Mouse (Mus musculus): ENCODE data around the gene Rhebl1. TPM values are rescaled to one million over a fixed set of nuclear protein-coding genes. Genes with fewer than 3 reads are reported as not detected.

Gene Rhebl1
- polyA plus RNA-seq, 1 experiment from 2014 or later: 4.2 TPM

GRCm38 (mm10) chr15:98870179-98871069 is 23.9 kb downstream of the Rhebl1 start:
- H3K4me3 ChIP-seq (replicated peaks): peak overlapping the region; percentile 99
- ATAC-seq (ENCODE audit: low read depth): no peak
- peaks cover 18% of the 10 kb centered on the region for H3K36me3 ChIP-seq
- H3K4me2 ChIP-seq: peak overlapping the region; percentile 86
- H3K9me3 ChIP-seq (replicated peaks): no peaks in the 10 kb centered on the region
- peaks cover 59% of the 10 kb centered on the region for H3K4me1 ChIP-seq (replicated peaks)
- H3K9ac ChIP-seq: peak overlapping the region; percentile 99
- WGBS (ENCODE audit: insufficient replicate concordance): under 1% methylated on average over 15 of the region's 16 CpGs
- H3K27me3 ChIP-seq: no peaks in the 10 kb centered on the region
- no peak for DNase-seq
- peak overlapping the region; percentile 95 for H3K27ac ChIP-seq

GRCm38 (mm10) chr15:98869342-98870178 is 24.8 kb downstream of the Rhebl1 start:
- H3K4me2 ChIP-seq: peak overlapping the region; percentile 86
- peak overlapping the region; percentile 99 for H3K9ac ChIP-seq
- no peaks in the 10 kb centered on the region for H3K9me3 ChIP-seq (replicated peaks)
- H3K4me3 ChIP-seq (replicated peaks): peak overlapping the region; percentile 99
- ATAC-seq (ENCODE audit: low read depth) (peak; percentile 33; the same call in 1 of the 2 replicates), DNase-seq (no peak)
- peak overlapping the region; percentile 95 for H3K27ac ChIP-seq
- H3K4me1 ChIP-seq (replicated peaks): peaks cover 59% of the 10 kb centered on the region
- 10% methylated on average over 8 of the region's 8 CpGs for WGBS (ENCODE audit: insufficient replicate concordance)
- no peaks in the 10 kb centered on the region for H3K27me3 ChIP-seq
- H3K36me3 ChIP-seq: peaks cover 26% of the 10 kb centered on the region

DNA sequence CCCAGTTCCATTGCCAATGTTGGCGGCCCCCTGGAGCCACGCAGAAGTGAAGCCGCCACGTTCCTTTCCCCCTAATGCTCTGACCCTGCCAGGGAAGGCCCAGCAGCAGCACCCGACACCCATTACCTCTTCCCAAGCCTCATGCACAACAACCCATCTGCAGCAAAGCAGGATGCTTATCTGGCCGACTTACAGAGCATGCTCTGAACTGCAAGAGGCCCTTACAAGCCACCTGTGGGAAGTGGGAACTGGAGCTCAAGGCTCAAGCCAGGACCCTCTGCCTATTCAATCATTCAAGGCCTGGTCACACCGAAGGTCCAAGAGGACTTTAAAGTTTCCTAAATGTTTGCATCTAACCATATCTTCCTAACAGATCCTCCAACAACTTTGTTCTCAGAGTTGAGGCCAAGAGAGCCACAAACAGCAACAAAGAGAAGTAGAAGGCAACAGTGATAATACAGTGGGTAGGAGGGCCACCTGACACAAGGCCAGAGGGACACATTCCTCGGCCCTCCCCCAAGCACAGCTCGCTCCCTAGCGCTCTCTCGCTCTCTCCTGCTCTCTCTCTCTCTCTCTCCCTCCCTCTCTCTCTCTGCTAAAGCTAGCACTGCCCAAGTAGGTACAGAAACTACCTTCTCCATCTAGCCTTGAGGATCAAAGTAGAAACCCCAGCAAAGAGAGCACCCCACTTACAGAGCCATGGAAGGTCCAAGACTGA is 25.8 kb downstream of the Rhebl1 start:
- peaks cover 59% of the 10 kb centered on the region for H3K4me1 ChIP-seq (replicated peaks)
- 32% methylated on average over 11 of the region's 11 CpGs for WGBS (ENCODE audit: insufficient replicate concordance)

GRCm38 (mm10) chr15:98867321-98867720 is 27.0 kb downstream of the Rhebl1 start:
- peaks cover 47% of the 10 kb centered on the region for H3K4me1 ChIP-seq (replicated peaks)
- 28% methylated on average over 6 of the region's 6 CpGs for WGBS (ENCODE audit: insufficient replicate concordance)
- no peak for ATAC-seq (ENCODE audit: low read depth)
- peak overlapping the region; percentile 95 for H3K27ac ChIP-seq
- DNase-seq: no peak
- H3K9me3 ChIP-seq (replicated peaks): no peaks in the 10 kb centered on the region
- peak overlapping the region; percentile 99; the same call in 1 of the 2 replicates for H3K9ac ChIP-seq
- H3K27me3 ChIP-seq: no peaks in the 10 kb centered on the region
- H3K4me2 ChIP-seq: peak overlapping the region; percentile 86
- peak overlapping the region; percentile 99 for H3K4me3 ChIP-seq (replicated peaks)
- peaks cover 49% of the 10 kb centered on the region for H3K36me3 ChIP-seq

More for the DNA sequence above, 25.8 kb downstream of the Rhebl1 start:
- Histone ChIP-seq H3K27ac (peak overlapping the region; percentile 95), H3K4me2 (peak overlapping the region; percentile 86), H3K36me3 (peaks cover 37% of the 10 kb centered on the region), H3K27me3 (no peaks in the 10 kb centered on the region), H3K4me3 (replicated peaks) (peak overlapping the region; percentile 99), H3K9ac (peak overlapping the region; percentile 99), H3K9me3 (replicated peaks) (no peaks in the 10 kb centered on the region)
- no peak for DNase-seq
- ATAC-seq (ENCODE audit: low read depth): no peak

DNA sequence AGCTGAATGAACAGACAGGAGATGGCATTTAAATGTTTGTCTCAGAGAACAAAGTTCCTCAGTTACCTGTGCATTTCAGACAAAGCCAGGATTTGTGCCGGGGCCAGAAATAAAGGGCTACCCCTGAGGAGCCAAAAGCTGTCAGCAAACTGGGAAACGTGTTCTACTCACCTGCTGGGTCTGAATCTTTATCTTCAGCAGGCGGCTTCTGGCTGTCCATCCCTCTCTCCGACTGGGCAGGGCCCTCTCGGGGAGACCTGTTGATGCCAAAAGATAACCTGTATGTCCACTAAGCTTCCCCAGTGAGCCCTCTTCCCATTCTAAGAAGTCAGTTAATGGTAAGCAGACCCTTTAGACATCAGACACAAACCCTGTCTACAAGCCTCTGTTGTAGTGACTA is 27.8 kb downstream of the Rhebl1 start:
- Histone ChIP-seq H3K4me3 (replicated peaks) (no peak overlapping the region), H3K9ac (no peak overlapping the region), H3K9me3 (replicated peaks) (no peaks in the 10 kb centered on the region), H3K4me2 (no peak overlapping the region), H3K27ac (no peak overlapping the region), H3K27me3 (no peaks in the 10 kb centered on the region), H3K4me1 (replicated peaks) (peaks cover 47% of the 10 kb centered on the region), H3K36me3 (peaks cover 57% of the 10 kb centered on the region)
- no peak for ATAC-seq (ENCODE audit: low read depth)
- 68% methylated on average over 5 of the region's 5 CpGs for WGBS (ENCODE audit: insufficient replicate concordance)
- no peak for DNase-seq

DNA sequence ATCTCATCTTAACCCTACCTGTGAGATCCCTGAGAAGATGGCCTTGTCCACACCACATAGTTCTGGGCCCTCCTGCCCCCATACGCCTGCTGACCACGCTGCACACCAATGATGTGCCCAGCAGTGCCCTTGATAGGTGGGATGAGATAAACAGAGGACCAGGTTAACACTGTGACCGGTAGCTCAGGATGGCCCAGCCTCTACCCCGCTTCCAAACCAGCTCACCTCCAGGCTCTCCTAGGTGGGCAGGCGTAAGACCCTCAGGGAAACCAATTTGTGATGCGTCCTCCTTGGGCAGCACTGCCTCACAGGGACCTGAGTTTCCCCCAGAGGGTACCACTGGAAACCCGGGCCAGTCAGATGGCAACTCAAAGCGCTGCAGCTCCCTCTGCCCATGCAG is 28.6 kb downstream of the Rhebl1 start:
- Histone ChIP-seq H3K4me1 (replicated peaks) (peaks cover 46% of the 10 kb centered on the region), H3K36me3 (peaks cover 64% of the 10 kb centered on the region), H3K27ac (no peak overlapping the region), H3K4me3 (replicated peaks) (no peak overlapping the region), H3K27me3 (no peaks in the 10 kb centered on the region), H3K4me2 (no peak overlapping the region), H3K9ac (no peak overlapping the region), H3K9me3 (replicated peaks) (no peaks in the 10 kb centered on the region)
- no peak for ATAC-seq (ENCODE audit: low read depth)
- DNase-seq: no peak
- WGBS (ENCODE audit: insufficient replicate concordance): 93% methylated on average over 8 of the region's 8 CpGs

DNA sequence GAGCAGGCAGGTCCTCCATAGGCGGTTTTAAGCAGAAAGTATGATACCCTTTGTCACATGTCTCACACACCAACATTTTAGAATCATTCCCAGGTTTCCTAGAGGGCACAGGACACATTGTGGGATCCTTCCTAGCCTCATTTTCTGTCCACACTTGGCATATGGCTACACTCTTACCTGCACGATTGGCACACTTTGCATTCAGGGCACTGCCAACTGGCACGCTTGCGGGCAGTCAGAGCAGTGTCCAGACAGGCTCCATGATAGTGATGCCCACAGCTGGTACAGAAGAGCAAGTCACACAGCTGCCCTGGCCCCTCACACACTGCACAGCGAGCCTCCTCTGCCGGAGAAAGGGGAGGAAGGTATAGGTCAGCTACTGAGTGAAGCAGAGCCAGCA is 29.4 kb downstream of the Rhebl1 start:
- Histone ChIP-seq H3K27ac (no peak overlapping the region), H3K9ac (no peak overlapping the region), H3K4me2 (no peak overlapping the region), H3K9me3 (replicated peaks) (no peaks in the 10 kb centered on the region), H3K36me3 (peaks cover 72% of the 10 kb centered on the region), H3K4me3 (replicated peaks) (no peak overlapping the region), H3K27me3 (no peaks in the 10 kb centered on the region), H3K4me1 (replicated peaks) (peaks cover 42% of the 10 kb centered on the region)
- 89% methylated on average over 6 of the region's 6 CpGs for WGBS (ENCODE audit: insufficient replicate concordance)
- ATAC-seq (ENCODE audit: low read depth) (no peak), DNase-seq (no peak)

- H3K4me2 ChIP-seq: no peak overlapping the region
- peaks cover 87% of the 10 kb centered on the region for H3K36me3 ChIP-seq
- 85% methylated on average over 12 of the region's 12 CpGs for WGBS (ENCODE audit: insufficient replicate concordance)
- H3K9me3 ChIP-seq (replicated peaks): no peaks in the 10 kb centered on the region
- no peak overlapping the region for H3K4me3 ChIP-seq (replicated peaks)
- peaks cover 30% of the 10 kb centered on the region for H3K4me1 ChIP-seq (replicated peaks)
- no peak overlapping the region for H3K9ac ChIP-seq
- no peaks in the 10 kb centered on the region for H3K27me3 ChIP-seq
- no peak for ATAC-seq (ENCODE audit: low read depth)
- no peak for DNase-seq
- no peak overlapping the region for H3K27ac ChIP-seq
Measured at GRCm38 (mm10) chr15:98863451-98863958, 30.8 kb downstream of the Rhebl1 start.

- no peaks in the 10 kb centered on the region for H3K27me3 ChIP-seq
- no peaks in the 10 kb centered on the region for H3K9me3 ChIP-seq (replicated peaks)
- peaks cover 100% of the 10 kb centered on the region for H3K36me3 ChIP-seq
- H3K4me2 ChIP-seq: no peak overlapping the region
- no peak for DNase-seq
- no peak overlapping the region for H3K27ac ChIP-seq
- 87% methylated on average over 21 of the region's 21 CpGs for WGBS (ENCODE audit: insufficient replicate concordance)
- ATAC-seq (ENCODE audit: low read depth): no peak
- H3K9ac ChIP-seq: no peak overlapping the region
- H3K4me3 ChIP-seq (replicated peaks): no peak overlapping the region
- H3K4me1 ChIP-seq (replicated peaks): peaks cover 14% of the 10 kb centered on the region
Measured at GRCm38 (mm10) chr15:98861701-98862410, 32.5 kb downstream of the Rhebl1 start.

- H3K4me1 ChIP-seq (replicated peaks): peaks cover 8% of the 10 kb centered on the region; the same call in 1 of the 2 replicates
- no peaks in the 10 kb centered on the region for H3K9me3 ChIP-seq (replicated peaks)
- no peak overlapping the region for H3K9ac ChIP-seq
- H3K36me3 ChIP-seq: peaks cover 100% of the 10 kb centered on the region
- no peak for DNase-seq
- H3K27me3 ChIP-seq: no peaks in the 10 kb centered on the region
- H3K27ac ChIP-seq: no peak overlapping the region; the same call in 1 of the 2 replicates
- no peak for ATAC-seq (ENCODE audit: low read depth)
- no peak overlapping the region for H3K4me3 ChIP-seq (replicated peaks)
- no peak overlapping the region for H3K4me2 ChIP-seq
- 93% methylated on average over 18 of the region's 18 CpGs for WGBS (ENCODE audit: insufficient replicate concordance)
Measured at GRCm38 (mm10) chr15:98860921-98861320, 33.4 kb downstream of the Rhebl1 start.

Data from liver, embryonic 13.5 days (tissue).